Mouse (Mus musculus): ENCODE measurements around the gene Gatb. TPM values are rescaled to one million over a fixed set of nuclear protein-coding genes. Genes with fewer than 3 reads are reported as not detected.

The Gatb gene
- polyA plus RNA-seq, 1 experiment from 2014 or later, result 23.2 TPM

GRCm38 (mm10) chr3:85607753-85608152 is 33.8 kb downstream of the Gatb start:
- H3K9ac ChIP-seq (ENCODE audit: low read depth, low read length), result no peak overlapping the region
- peaks cover 3% of the 10 kb centered on the region for H3K4me1 ChIP-seq (ENCODE audit: control insufficient read depth, insufficient read depth, low read length)
- no peaks in the 10 kb centered on the region for H3K9me3 ChIP-seq (replicated peaks; ENCODE audit: control insufficient read depth, low read length, poor library complexity, severe bottlenecking)
- H3K27ac ChIP-seq (ENCODE audit: low read length), result no peak overlapping the region
- no peaks in the 10 kb centered on the region for H3K36me3 ChIP-seq (ENCODE audit: control insufficient read depth, insufficient read depth, low read length)
- ATAC-seq, result no peak
- H3K4me2 ChIP-seq (ENCODE audit: low read length), result no peak overlapping the region
- H3K27me3 ChIP-seq (ENCODE audit: control insufficient read depth, insufficient read depth, low read depth, low read length), result no peaks in the 10 kb centered on the region
- no peak overlapping the region for H3K4me3 ChIP-seq (ENCODE audit: low read depth, low read length)
- 95% methylated on average over 2 of the region's 2 CpGs for WGBS

GRCm38 (mm10) chr3:85616389-85616788 is 42.5 kb downstream of the Gatb start:
- Histone ChIP-seq H3K27me3 (ENCODE audit: control insufficient read depth, insufficient read depth, low read depth, low read length) (no peaks in the 10 kb centered on the region), H3K4me2 (ENCODE audit: low read length) (no peak overlapping the region), H3K4me1 (ENCODE audit: control insufficient read depth, insufficient read depth, low read length) (no peaks in the 10 kb centered on the region), H3K9me3 (replicated peaks; ENCODE audit: control insufficient read depth, low read length, poor library complexity, severe bottlenecking) (no peaks in the 10 kb centered on the region), H3K36me3 (ENCODE audit: control insufficient read depth, insufficient read depth, low read length) (no peaks in the 10 kb centered on the region), H3K27ac (ENCODE audit: low read length) (no peak overlapping the region), H3K4me3 (ENCODE audit: low read depth, low read length) (no peak overlapping the region), H3K9ac (ENCODE audit: low read depth, low read length) (no peak overlapping the region)
- WGBS, result 89% methylated on average over 1 of the region's 1 CpGs
- ATAC-seq, result no peak

DNA sequence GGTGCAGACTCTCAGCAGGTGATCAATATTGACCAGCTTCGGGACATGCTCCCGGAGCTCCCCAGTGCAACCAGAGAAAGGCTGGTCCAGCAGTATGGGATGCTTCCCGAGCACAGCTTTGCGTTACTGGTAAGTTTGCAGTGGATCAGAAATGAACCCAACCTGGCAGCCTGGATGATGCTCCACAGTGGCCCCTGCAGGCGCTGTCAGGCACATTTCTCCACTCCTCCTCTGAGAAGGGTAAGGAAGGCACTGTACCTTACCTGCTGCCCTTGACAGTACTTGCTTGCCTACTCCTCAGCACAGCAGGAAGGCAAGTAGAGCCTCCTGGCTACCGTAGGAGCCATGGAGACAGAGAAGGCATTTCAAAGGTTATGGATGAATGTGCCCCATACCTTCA is 45.0 kb downstream of the Gatb start:
- Histone ChIP-seq H3K36me3 (ENCODE audit: control insufficient read depth, insufficient read depth, low read length) (no peaks in the 10 kb centered on the region), H3K4me3 (ENCODE audit: low read depth, low read length) (no peak overlapping the region), H3K27me3 (ENCODE audit: control insufficient read depth, insufficient read depth, low read depth, low read length) (no peaks in the 10 kb centered on the region), H3K27ac (ENCODE audit: low read length) (no peak overlapping the region), H3K9me3 (replicated peaks; ENCODE audit: control insufficient read depth, low read length, poor library complexity, severe bottlenecking) (no peaks in the 10 kb centered on the region), H3K4me2 (ENCODE audit: low read length) (no peak overlapping the region), H3K9ac (ENCODE audit: low read depth, low read length) (no peak overlapping the region), H3K4me1 (ENCODE audit: control insufficient read depth, insufficient read depth, low read length) (no peaks in the 10 kb centered on the region)
- no peak for ATAC-seq
- 80% methylated on average over 6 of the region's 6 CpGs for WGBS

DNA sequence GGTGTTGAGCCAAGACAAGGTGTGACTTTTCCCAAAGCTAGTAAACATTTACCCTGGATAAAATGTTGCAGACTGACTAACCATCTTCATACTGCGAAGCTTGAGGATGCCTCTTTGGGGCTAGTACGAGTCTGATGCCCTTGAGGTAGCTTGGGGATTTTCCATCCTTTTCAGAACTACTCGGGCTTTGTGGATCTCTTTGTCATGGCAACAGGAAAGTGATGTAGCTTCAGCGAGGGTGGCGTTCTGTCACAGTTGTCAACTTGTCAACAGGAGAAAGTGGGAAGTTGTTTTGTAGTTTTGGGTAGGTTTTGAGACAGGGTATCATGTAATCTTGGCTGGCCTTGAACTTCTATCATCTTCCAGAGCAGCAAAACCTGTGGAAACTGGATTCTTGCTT is 45.4 kb downstream of the Gatb start:
- no peak overlapping the region for H3K9ac ChIP-seq (ENCODE audit: low read depth, low read length)
- no peaks in the 10 kb centered on the region for H3K36me3 ChIP-seq (ENCODE audit: control insufficient read depth, insufficient read depth, low read length)
- no peak overlapping the region for H3K4me3 ChIP-seq (ENCODE audit: low read depth, low read length)
- H3K9me3 ChIP-seq (replicated peaks; ENCODE audit: control insufficient read depth, low read length, poor library complexity, severe bottlenecking), result no peaks in the 10 kb centered on the region
- H3K4me1 ChIP-seq (ENCODE audit: control insufficient read depth, insufficient read depth, low read length), result no peaks in the 10 kb centered on the region
- no peak overlapping the region for H3K27ac ChIP-seq (ENCODE audit: low read length)
- no peak for ATAC-seq
- 83% methylated on average over 5 of the region's 5 CpGs for WGBS
- H3K4me2 ChIP-seq (ENCODE audit: low read length), result no peak overlapping the region
- H3K27me3 ChIP-seq (ENCODE audit: control insufficient read depth, insufficient read depth, low read depth, low read length), result no peaks in the 10 kb centered on the region

GRCm38 (mm10) chr3:85619751-85620150 is 45.8 kb downstream of the Gatb start:
- WGBS, result 100% methylated on average over 1 of the region's 1 CpGs

GRCm38 (mm10) chr3:85629895-85630510 is 56.1 kb downstream of the Gatb start:
- no peaks in the 10 kb centered on the region for H3K36me3 ChIP-seq (ENCODE audit: control insufficient read depth, insufficient read depth, low read length)
- H3K27me3 ChIP-seq (ENCODE audit: control insufficient read depth, insufficient read depth, low read depth, low read length), result no peaks in the 10 kb centered on the region
- 93% methylated on average over 4 of the region's 4 CpGs for WGBS
- no peak for ATAC-seq
- H3K9me3 ChIP-seq (replicated peaks; ENCODE audit: control insufficient read depth, low read length, poor library complexity, severe bottlenecking), result no peaks in the 10 kb centered on the region
- H3K4me3 ChIP-seq (ENCODE audit: low read depth, low read length), result no peak overlapping the region
- H3K9ac ChIP-seq (ENCODE audit: low read depth, low read length), result no peak overlapping the region
- H3K4me2 ChIP-seq (ENCODE audit: low read length), result no peak overlapping the region
- H3K4me1 ChIP-seq (ENCODE audit: control insufficient read depth, insufficient read depth, low read length), result no peaks in the 10 kb centered on the region
- H3K27ac ChIP-seq (ENCODE audit: low read length), result no peak overlapping the region

More at GRCm38 (mm10) chr3:85619751-85620150, 45.8 kb downstream of the Gatb start:
- Histone ChIP-seq H3K27me3 (ENCODE audit: control insufficient read depth, insufficient read depth, low read depth, low read length) (no peaks in the 10 kb centered on the region), H3K4me3 (ENCODE audit: low read depth, low read length) (no peak overlapping the region), H3K9me3 (replicated peaks; ENCODE audit: control insufficient read depth, low read length, poor library complexity, severe bottlenecking) (no peaks in the 10 kb centered on the region), H3K36me3 (ENCODE audit: control insufficient read depth, insufficient read depth, low read length) (no peaks in the 10 kb centered on the region), H3K9ac (ENCODE audit: low read depth, low read length) (no peak overlapping the region), H3K27ac (ENCODE audit: low read length) (no peak overlapping the region), H3K4me1 (ENCODE audit: control insufficient read depth, insufficient read depth, low read length) (no peaks in the 10 kb centered on the region), H3K4me2 (ENCODE audit: low read length) (no peak overlapping the region)
- ATAC-seq, result no peak

GRCm38 (mm10) chr3:85633733-85634132 is 59.8 kb downstream of the Gatb start:
- Histone ChIP-seq H3K4me2 (ENCODE audit: low read length) (no peak overlapping the region), H3K9me3 (replicated peaks; ENCODE audit: control insufficient read depth, low read length, poor library complexity, severe bottlenecking) (no peaks in the 10 kb centered on the region), H3K4me3 (ENCODE audit: low read depth, low read length) (no peak overlapping the region), H3K4me1 (ENCODE audit: control insufficient read depth, insufficient read depth, low read length) (no peaks in the 10 kb centered on the region), H3K9ac (ENCODE audit: low read depth, low read length) (no peak overlapping the region), H3K36me3 (ENCODE audit: control insufficient read depth, insufficient read depth, low read length) (no peaks in the 10 kb centered on the region), H3K27me3 (ENCODE audit: control insufficient read depth, insufficient read depth, low read depth, low read length) (no peaks in the 10 kb centered on the region), H3K27ac (ENCODE audit: low read length) (no peak overlapping the region)
- ATAC-seq, result no peak
- WGBS, result 96% methylated on average over 2 of the region's 2 CpGs

DNA sequence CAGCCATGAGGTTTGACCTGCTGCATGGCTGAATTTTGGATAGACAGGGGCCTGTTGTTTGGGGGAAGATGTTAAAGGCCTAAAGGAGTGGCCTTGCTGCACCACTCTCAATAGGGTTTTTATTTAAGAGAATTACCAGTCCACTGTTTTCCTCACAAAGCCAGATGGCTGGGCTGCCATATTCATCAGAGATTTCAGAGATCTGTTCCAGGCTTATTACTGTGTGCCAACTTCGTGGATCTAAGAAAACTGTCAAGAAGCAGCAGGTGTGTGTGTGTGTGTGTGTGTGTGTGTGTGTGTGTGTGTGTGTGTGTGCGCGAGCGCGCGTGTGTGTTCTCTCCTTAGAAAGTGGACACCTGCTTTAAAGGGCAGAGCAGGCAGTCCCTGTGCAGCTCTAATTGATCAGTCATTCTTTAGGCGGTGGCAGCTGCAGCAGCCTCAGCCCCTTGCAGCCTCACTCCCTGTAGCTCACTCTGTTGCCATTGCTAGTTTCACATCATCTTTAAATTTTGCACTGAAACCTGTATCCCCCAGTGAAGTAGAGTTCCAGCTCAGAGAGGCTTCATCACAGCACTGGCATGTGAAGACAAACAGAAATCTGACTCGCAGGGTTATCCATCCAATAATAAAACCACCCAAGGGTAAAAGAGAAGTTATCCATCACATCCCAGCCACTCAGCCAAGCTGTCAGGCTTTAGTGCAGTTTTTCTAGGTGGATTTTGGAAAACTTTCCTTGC is 60.6 kb downstream of the Gatb start:
- Histone ChIP-seq H3K36me3 (ENCODE audit: control insufficient read depth, insufficient read depth, low read length) (no peaks in the 10 kb centered on the region; the same call in 1 of the 2 replicates), H3K4me1 (ENCODE audit: control insufficient read depth, insufficient read depth, low read length) (no peaks in the 10 kb centered on the region), H3K27ac (ENCODE audit: low read length) (no peak overlapping the region), H3K27me3 (ENCODE audit: control insufficient read depth, insufficient read depth, low read depth, low read length) (no peaks in the 10 kb centered on the region), H3K9ac (ENCODE audit: low read depth, low read length) (no peak overlapping the region), H3K4me3 (ENCODE audit: low read depth, low read length) (no peak overlapping the region), H3K9me3 (replicated peaks; ENCODE audit: control insufficient read depth, low read length, poor library complexity, severe bottlenecking) (no peaks in the 10 kb centered on the region), H3K4me2 (ENCODE audit: low read length) (no peak overlapping the region)
- WGBS, result 73% methylated on average over 8 of the region's 8 CpGs
- ATAC-seq, result no peak

DNA sequence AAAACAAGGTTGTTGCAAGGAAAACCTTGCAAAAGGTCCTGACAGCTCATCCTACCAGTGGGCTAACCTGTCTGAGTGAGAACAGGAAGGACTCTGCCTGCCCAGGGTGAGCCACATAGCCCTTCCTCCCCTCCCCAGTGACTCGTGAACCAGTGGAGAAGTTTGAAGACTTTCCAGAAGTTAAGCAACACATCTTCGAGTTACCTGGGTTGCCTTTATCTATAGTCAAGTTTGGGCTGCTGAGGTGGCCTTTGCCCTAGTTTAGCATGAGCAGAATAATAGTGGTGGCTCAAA is 61.2 kb downstream of the Gatb start:
- no peak for ATAC-seq
- Histone ChIP-seq H3K27me3 (ENCODE audit: control insufficient read depth, insufficient read depth, low read depth, low read length) (no peaks in the 10 kb centered on the region), H3K4me3 (ENCODE audit: low read depth, low read length) (no peak overlapping the region), H3K27ac (ENCODE audit: low read length) (no peak overlapping the region), H3K9ac (ENCODE audit: low read depth, low read length) (no peak overlapping the region), H3K36me3 (ENCODE audit: control insufficient read depth, insufficient read depth, low read length) (no peaks in the 10 kb centered on the region; the same call in 1 of the 2 replicates), H3K9me3 (replicated peaks; ENCODE audit: control insufficient read depth, low read length, poor library complexity, severe bottlenecking) (no peaks in the 10 kb centered on the region), H3K4me1 (ENCODE audit: control insufficient read depth, insufficient read depth, low read length) (no peaks in the 10 kb centered on the region), H3K4me2 (ENCODE audit: low read length) (no peak overlapping the region)
- WGBS, result 86% methylated on average over 2 of the region's 2 CpGs
